Mouse (Mus musculus): Measurements from ENCODE around the gene Ranbp10.

The Ranbp10 gene

DNA sequence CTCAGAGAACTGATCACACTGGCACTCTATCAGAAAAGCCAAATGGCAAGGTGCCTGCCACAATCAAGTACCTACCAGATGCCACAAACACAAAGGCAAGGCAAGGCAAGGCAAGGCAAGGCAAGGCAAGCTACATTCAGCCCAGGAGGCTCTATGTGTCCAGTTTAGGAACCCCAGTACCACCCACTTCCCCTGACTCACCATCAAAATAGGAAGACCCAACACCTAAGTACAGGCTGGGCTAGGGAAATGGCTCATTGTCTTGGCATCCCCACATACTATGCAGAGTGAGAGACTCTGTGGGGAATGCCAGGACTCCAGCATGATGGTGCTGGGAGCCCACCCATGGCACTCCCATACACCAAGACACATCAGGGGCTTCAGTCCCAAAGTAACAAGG, 37.5 kb downstream of the Ranbp10 start:
- no peak for DNase-seq (ENCODE audit: low read depth, low spot score)

DNA sequence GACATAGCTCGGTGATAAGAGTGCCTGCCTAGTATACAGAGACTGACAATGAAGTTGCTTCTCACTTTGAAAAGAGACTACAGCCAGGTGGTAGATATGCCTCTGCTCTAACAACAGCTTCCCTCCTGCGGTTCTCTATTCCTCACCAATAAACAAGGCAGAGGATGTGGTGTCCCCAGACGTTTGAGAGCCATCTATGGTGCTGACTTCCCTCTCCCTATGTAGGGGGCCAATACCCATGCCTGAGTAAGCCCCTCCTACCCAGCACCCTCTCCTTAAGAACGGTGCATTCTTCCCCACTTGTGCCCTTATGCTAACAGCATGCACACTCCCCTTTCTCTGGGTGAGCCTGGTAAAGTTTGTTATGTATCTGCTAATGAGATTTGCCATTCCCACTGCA, 38.2 kb downstream of the Ranbp10 start:
- peak; percentile 54 for DNase-seq (ENCODE audit: low read depth, low spot score)

DNA sequence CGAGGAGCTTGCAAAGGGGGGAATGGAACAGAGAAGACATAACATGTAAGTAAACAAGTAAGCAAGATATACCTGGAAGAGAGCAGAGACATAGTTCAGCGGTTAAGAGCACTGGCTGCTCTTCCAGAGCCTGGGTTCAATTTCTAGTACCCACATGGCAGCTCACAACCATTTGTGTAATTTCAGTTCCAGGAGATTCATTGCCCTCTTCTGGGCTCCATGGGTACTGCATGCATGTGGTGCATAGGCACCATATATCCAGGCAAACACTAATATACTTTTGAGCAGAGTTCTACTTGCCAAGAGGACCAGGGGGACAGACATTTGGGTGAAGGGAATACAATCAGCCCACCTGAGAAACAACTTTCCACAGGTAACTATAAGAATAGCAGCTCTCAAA, 38.9 kb downstream of the Ranbp10 start:
- DNase-seq (ENCODE audit: low read depth, low spot score) = peak; percentile 71

DNA sequence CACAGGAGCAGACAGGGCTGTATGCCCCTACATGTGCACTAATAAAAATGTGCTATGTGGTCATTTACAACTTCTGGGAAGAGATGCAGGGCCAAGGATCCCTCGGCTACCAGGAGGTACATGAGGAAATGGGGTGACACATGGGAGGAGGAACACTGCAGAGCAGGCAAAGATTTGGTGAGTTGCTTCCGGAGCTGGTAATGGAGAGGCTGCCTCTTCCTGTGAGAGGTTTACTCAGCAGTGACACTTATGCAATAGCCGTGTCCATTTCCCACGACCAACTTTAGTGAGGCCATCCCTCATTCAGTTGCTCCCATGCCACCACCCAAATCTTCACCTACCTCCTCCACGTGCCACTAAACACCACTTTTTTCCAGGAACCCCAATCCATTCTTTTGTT, 46.9 kb downstream of the Ranbp10 start:
- DNase-seq (ENCODE audit: low read depth, low spot score) = no peak

DNA sequence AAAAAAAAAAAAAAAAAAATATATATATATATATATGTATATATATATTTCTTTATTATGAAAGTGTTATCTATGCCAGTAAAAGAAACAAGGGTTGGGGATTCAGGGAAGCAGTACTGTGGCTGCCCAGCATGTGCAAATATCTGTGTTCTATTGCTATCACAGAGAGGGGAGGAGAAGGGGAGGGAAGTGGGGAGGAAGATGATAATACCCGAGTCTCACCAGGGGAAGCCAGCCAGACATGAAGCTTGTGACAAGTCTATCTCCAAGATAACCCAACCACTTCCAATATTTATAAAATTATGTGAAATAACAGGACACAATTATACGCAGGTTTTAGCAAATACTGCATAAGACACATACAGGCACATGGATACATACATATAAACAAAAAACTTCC, 49.3 kb downstream of the Ranbp10 start:
- DNase-seq (ENCODE audit: low read depth, low spot score) = no peak

DNA sequence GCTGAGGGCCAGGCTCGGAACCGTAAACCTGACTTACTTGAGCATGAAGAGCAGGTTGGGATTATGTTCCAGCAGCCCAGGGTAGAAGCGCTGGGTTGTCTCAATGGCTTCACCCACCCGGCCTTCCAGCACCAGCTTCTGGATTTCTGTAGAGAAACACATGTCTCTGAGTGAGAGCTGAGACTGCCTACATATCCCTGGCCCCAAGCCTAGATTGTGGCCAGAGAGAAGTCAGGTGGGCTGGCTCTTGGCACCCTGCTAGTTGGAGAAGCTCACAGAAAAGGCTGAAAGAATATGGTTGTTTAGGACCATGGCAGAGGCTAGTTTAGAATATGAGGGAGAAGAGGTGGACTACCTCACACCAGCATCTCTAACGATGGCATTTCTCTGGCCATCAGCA, 52.7 kb downstream of the Ranbp10 start:
- DNase-seq (ENCODE audit: low read depth, low spot score) = no peak

DNA sequence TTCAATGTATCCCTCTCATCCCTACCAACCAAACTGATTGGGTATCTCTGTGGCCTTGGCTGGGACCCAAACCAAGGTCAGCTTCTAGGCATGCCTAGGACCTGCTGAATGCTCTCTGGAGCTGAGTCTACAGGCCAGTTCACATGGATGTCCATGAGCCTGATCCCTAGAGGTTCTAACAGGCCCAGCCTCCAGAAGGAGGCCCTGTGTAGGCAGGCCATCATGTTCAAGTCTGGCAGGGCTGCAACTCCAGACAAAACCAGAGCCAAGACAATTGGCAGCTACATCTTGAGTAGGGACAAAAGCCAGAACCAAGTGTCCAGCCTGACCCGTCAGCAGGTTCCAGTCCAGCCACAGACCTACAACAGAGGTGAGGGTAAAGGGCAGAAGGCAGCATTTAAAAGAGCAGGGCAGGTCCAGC, 53.7 kb downstream of the Ranbp10 start:
- no peak for DNase-seq (ENCODE audit: low read depth, low spot score)

DNA sequence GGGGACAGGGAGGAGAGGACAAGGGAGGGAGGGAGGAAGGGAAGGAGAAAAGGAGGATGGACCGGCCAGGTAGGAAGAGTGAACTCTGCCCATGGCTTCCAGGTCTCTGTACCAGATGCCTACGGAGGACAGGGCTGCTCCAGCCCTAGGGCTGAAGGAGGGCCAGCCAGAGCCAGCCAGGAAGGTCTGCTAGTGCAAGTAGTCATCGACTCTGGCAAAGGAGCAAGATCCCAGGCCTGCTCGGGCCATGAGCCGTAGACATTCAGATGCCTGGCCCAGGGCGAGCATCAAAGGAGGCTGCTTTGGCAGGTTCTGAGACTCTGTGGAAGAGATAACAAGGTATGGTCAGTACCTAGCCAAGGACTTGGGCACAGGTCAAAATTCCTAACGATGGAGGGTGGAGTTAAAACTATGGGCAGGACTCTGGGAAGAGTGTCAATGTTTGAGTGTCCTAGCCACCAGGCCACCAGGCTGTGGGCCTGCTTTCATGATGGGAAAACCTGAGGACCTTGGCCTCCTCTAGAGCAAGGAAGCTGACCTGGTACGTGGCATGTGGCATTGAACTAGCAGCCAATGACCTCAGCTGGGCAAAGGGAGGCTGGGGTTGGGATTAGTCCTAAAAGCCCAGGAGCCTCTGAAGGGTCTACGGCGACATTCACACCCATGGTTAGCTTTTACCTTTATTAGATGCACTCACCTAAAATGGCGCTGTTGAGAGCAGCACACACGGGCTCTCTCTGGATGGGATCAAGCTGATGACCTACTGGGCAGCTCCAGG, 55.6 kb downstream of the Ranbp10 start:
- no peak for DNase-seq (ENCODE audit: low read depth, low spot score)

DNA sequence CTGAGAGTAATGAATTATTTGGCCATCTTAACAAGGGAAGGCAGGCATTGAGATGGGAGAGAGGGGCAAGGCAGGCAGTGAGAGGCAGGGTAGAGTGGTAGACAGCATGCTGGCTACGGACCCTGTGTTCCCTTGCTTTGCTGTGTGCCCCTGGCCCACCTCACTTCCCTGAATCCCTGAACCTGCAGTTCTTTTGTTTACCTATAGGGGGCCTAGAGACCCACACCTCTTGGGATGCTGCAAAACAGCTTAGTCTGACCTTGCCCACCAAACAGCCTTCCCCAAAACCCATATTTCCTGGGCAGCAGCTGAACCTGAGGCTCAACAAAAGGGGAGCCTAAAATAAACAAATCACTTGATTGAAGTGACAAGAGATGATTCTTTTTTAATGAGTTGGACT, 56.5 kb downstream of the Ranbp10 start:
- DNase-seq (ENCODE audit: low read depth, low spot score) = peak; percentile 35

DNA sequence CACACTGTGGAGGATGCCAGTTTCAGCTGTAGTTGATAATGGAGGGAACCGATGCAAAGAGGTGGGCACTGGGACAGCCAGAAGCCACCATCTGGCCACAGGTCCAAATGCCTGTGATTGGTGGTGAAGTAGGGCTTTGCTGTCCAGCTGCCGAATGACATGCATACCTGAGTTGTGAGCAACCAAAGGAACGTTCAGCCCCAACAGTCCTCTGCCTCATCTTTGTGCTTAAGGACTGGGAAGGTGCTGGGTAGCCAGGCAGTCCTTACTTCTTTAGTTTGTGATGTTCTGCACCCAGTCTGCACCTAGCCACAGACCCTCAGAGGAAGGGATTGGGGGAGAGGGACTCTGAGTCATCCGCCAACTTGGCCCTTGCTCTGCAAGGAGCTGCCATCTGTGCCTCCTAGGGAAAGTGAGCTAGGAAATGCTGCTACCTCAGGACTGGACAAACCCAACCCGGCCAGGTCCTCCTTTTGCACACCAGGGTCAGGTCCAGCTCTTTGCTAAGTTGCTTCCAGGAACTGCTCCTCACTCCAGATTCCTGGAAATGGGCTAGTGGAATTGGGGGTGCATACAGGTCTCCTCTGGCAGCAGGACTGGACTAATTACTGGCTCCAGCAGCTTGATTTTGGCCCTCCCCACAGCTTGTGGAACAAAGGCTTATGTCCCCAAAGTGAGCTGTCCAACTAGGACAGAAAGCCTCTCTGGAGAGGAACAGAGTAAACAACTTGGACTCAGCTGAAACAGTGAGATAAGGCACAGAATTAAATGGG, 58.5 kb downstream of the Ranbp10 start:
- DNase-seq (ENCODE audit: low read depth, low spot score) = no peak

DNA sequence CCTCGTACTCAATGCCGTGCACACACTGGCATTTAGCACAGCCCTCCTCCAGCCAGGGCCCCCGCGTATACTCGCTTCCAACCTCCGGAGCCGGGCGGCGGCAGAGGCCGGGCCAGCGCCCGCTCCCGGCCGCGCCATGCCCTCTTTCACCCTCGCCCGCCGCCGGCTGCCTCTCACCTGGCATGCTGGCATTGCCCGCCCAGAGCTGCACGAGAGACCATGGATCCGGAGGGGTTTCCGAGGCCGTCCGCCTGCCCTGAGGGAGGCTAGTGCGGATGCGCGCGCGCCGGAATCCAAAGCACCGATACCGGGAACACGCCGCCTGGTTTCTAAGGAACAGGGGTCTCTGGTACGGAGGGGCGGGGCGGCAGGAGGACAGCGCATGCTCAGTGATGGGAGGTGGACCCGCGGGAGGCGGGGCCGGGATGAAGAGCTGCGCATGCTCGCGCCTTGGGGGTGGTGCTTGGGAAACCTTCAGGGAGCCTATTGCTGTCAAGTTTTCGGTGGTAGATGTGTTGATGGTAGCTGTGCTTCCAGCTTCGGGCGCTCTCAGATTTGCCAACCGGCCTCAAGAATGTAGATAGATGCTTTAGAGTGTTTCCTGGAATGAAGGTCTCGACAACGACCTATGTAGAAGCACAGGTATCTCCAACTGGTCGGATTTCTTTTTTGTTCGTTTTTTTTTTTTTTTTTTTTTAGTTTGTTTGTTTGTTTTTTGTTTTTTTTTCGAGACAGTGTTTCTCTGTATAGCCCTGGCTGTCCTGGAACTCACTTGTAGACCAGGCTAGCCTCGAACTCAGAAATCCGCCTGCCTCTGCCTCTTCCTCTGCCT, 68.7 kb downstream of the Ranbp10 start, which contains the start of gene Gfod2:
Gene Gfod2, minus strand, starts transcription at position 388 of the 832 bp plus-strand sequence.
- DNase-seq (ENCODE audit: low read depth, low spot score) = peak; percentile 94

DNA sequence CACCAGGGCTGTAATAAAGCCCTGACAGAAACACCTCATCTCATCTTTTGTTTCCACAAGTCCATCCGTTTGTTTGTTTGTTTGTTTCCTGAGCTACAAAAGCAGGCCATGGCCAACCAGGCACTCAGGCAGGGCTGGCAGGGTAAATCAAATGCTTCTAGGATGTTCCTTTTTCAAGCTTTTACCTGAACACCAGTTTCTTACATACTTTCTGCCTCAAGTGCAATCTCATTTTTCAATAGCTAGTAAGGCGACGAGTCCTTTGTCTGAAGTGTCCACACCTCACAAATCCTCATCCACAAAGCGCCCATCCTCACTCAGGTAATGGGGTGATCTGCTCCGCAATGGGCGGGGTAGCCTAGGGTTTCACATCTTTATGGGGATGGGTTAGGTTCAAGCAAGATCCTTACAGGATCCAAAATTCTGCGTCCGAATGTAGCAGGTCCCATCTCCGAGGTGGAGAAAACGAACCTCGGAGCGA, 69.3 kb downstream of the Ranbp10 start:
- DNase-seq (ENCODE audit: low read depth, low spot score) = no peak

DNA sequence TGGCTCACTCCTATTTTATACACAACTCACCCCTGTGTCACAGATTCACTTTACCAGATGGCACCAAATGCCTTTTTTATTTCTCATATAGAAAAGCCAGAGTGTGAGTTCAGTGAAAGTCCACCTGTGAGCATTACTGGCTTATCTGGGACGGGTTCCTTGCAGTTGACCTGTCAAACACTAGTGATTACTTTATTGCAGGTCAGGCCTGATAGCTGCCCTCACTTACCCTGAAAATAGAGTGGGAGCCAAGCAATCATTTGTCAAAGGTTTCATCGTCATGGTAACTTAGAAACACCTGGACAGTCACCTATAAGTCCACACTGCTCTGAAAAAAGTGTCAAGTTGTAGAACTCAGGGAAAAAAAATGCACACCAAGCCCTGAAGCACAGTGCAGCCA, 72.5 kb downstream of the Ranbp10 start:
- no peak for DNase-seq (ENCODE audit: low read depth, low spot score)

DNA sequence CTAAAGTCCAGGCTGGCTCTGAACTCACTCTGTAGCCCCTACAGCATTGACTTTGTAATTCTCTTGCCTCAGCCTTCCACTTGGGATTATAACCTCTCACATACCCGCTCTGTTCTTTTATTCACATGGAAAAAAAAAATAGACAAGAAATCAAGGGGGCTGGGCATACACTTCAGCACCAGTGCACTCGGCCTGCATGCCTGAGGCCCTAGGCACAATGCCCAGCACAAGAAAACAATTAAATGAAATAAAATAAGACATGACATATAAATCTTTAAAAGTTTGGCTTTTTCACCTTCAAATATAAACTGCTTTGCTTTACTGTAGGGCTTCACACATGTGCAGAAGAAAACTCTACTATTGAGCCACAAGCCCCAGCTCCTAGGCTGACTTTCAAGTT, 73.2 kb downstream of the Ranbp10 start:
- DNase-seq (ENCODE audit: low read depth, low spot score) = no peak

DNA sequence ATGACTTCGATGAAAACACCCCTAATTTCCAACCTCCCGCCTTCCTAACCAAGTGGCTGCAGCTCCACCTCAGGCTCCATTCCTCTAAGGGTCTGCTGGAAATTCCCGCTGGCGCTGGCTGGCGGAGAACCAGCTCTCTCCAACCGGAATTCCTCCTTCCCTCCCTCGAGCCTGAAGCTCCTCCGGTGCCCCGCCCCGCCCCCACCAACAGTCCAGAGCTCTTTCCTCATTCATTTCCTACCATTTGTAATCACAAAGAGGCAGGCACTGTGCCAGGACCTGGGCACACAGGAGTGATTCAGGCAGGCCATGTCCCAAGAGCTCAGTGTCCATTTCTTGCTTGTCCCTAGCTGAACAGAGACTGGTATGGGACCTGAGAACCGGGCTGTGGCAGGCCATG, 76.5 kb downstream of the Ranbp10 start:
- DNase-seq (ENCODE audit: low read depth, low spot score) = no peak

DNA sequence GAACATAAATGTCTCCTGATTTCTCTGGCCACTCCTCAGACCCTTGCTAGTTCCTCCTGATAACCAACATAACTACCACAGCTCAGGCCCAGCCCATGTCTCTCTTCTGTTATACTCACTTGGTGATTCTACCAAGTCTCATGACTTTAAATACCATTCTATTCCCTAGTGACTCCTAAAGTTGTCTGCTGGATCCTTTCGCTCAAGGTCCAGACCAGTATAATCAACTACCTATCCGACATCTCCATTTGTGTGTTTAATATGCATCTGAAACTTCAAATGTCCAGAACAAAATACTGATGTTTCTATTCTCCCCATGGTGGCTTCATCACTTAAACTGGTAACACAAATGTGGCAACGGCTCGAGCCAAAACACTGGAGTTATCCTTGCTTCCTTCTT, 83.8 kb downstream of the Ranbp10 start:
- DNase-seq (ENCODE audit: low read depth, low spot score) = no peak

DNA sequence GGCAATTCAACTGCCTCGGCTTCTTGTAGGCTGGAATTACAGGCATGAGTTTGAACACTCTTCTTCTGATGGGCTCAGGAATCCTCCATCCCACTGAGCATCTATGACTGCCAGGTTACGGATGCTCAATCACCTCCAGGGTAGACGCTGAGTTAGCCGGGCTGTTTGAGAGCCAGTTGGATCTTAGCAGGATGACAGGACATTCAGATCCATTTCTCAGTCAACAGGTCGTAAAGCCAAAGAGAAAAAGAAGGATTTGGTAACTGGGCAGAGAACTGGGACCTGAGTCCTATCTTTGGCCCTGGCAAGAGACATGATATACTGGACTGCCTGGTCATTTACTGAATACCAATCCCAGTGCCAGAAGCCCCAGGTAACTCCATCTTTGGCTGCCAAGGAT, 87.9 kb downstream of the Ranbp10 start:
- DNase-seq (ENCODE audit: low read depth, low spot score) = no peak

DNA sequence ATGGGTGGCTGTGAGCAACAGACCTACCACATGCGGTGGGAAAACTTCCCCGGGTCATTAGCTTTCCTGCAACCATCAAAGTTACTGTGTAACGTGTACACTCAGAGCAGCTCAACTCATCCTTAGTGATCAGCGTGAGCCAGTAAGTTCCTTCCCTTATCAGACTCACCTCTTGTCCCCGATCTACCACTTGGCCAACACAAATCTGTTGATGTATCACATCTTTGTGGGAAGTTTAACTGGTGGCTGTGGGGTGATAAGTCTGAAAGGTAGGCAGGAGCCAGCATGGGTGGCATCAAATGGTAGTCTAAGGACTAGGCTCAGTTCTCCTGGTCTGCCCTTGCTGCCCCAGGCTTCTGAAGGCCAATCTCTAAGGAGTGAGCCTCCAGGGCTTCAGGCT, 95.0 kb downstream of the Ranbp10 start:
- DNase-seq (ENCODE audit: low read depth, low spot score) = no peak

DNA sequence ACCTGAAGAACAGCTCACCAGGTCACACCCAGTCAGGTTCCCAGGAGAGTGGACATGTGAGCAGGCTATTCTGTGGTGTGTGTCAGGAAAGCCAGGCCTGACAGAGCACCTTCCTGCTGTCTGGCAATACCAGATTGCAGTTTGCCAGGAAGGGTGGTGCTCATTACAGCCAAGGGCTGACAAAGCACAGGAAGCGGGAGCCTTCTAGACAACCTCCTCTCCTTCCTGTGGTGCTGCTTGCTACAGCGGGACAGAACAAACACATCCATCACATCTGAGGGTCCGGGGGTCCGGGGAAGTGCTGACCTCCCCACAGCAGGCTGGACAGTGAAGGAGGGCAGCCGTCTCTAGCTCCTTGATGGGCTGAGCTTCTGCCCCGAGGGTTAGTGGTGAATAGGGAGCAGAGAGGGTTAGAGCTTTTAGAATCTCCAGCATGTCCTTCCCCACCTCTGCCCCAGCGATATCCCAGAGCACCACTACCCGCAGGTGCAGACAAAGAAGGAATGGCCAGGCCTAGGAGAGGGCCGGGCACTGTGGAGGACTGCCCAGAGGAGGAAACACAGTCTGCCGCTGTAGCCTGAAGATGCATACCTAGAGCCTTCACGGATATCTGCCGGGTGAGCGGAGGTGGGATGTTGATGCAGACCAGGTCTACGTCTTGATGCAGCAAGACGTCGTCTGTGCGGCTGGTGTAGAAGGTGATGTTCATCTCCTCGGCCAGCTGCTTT, 99.6 kb downstream of the Ranbp10 start:
- DNase-seq (ENCODE audit: low read depth, low spot score) = peak; percentile 44

DNA sequence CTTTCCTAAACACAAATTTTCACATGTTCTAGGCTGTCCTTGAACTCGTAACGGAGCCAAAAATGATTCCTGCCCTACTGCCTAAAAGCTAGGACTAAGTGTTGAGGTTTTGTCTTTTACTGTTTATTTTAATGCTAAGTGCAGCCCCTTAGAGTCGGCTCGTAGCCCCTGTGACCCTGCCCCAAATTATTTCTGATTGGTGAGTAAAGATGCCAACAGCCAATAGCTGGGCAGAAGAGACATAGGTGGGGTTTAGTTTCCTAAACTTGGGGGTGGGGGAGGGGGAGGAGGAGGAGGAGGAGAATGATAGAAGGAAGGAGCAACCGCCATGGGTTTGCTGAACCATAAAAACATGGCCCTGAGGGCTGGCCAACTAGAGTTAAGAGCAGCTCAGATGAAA, 101.4 kb downstream of the Ranbp10 start:
- no peak for DNase-seq (ENCODE audit: low read depth, low spot score)

DNA sequence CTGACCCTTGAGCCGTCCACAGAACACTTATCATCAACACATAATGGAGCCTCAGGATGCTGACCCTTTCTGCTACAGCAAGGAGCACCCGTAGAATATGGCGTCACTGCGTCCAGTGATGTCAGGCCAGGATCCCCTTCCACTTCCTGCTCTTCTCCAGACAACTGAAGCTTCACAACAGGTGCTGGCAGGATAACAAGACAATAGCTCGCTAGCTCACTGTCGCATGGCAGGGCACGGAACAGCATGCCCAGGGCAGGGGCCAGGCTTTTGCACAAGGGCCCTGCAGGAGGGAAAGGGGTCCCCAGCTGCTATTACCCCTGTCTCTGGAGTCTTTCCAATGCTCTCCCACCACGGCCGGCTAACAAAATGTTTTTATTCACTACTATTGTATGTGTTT, 104.3 kb downstream of the Ranbp10 start:
- no peak for DNase-seq (ENCODE audit: low read depth, low spot score)
